Mouse (Mus musculus): ENCODE results near the gene Gm2381.
"Not testable (repeated sequence)": the region's sequence is repeated elsewhere in the genome, so short reads cannot be mapped to it uniquely, and the experiment has no call there.

The Gm2381 gene

GRCm38 (mm10) chr7:42866801-42867458, at the start of gene Gm2381:
Gene Gm2381, minus strand, starts transcription at chr7:42867234.
- peak; percentile 88 for DNase-seq (ENCODE audit: low read depth, low spot score)

DNA sequence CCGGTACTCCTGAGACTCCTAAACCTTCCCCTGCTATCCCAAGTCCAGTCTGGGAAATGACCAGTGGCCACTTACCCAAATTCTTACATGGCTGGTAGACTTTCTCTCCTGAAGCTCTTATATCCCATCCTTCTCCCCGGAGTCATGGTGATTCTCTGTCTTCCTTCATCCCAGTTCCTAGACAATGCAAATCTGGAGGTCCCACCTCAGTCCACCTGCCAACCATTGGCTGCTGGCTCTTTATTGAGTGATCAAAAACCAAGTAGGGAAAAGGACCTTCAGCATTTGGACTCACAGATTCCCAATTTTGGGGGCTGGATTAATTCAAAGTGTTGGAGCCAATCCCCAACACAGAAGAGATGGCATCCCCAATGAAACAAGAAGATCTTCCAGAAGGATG, 31.0 kb upstream of the Gm2381 start:
- not testable (repeated sequence) for DNase-seq (ENCODE audit: low read depth, low spot score)

- peak; percentile 89 for DNase-seq (ENCODE audit: low read depth, low spot score)
Observed at GRCm38 (mm10) chr7:42878090-42878489, 11.1 kb upstream of the Gm2381 start.

DNA sequence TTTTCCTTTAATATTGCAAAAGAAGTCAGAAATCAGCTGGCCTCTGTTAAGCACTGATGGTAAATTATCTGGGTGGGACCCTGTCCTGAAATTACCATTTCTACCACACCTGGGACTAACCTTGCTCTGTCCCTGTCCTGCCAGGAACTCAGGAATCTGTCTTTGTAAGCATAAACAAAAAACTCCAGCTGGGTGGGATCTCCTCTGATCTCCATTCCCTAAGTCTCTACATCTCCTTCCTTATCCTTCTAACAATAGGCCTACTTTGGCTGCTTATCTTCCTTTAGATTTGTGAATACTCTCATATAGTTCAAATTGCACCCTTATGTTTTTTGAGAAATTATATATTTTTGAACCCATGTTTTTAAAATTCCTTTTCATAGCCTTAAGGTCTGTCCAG, 28.7 kb downstream of the Gm2381 start:
- DNase-seq (ENCODE audit: low read depth, low spot score) = peak; percentile 45

DNA sequence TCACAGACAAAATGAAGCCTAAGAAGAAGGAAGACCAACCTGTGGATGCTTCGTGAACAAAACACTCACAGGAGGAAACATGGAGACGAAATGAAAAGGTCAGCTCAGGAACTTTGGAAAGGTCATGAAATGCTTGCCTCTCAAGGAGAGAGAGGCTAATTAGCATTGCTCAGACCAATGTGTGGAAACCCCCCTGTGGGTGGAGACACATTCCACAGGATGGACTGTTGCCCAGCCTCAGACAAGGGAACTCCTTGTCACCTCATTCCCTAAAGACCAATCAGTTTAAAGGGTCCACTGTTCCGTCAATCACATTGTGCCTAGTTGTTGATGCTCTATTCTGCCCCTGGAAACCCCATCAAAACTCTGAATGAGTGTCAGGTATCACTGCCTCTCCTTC, 34.8 kb downstream of the Gm2381 start:
- DNase-seq (ENCODE audit: low read depth, low spot score) = peak; percentile 78

DNA sequence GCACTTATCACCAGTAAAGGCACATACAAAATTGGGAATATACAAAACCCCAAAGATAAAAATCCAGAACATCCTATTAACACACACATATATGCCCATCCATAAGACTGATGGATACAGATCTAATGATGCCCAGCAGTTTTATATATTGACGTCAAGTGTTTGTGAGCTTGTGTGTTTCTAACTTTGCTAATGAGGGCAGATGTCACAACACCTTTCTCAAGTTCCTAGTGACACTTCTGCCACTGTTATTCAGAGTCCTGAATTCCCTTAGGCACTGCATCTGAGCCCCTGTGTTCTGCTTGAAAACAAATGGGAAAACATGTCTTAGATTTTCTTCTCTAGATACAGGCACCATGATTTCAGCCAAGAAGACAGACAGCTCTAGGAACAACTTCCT, 73.6 kb downstream of the Gm2381 start, which contains the start of gene Vmn2r62:
Vmn2r62 (minus strand) TSS at position 101 of the 400 bp plus-strand sequence.
- DNase-seq (ENCODE audit: low read depth, low spot score) = not testable (repeated sequence)
